Comparison of ENCODE assay signal across 8 mouse cellular contexts in the genomic region with DNA sequence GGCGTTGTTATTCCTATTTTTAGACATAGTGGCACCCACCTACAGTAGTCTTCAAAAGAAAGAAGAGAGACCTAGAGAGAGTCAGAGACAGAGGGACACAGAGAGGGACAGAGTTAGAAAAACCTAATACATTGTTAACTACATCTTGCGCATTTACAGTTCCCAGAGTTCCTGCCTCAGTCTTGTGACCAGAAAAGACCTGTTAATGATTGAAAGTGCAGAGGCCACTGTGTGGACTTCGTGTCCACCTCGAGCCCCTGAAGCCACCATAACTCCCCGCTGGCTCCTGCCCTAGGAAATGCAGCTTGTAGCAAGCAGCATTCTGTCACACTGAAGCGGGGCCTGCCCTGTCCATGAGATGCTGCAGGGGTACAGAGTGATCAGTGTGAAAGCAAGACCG. TPM values are rescaled to one million over a fixed set of nuclear protein-coding genes. Genes with fewer than 3 reads are reported as not detected.
DNase-seq lines count a peak whose midpoint lies in the region; ATAC-seq and TF ChIP-seq lines count a peak whose summit lies in the region.

No protein-coding gene starts in this region.

- DNase-seq in embryo, embryonic 10 days (ENCODE audit: low spot score), result peak; percentile 23
- no peak for DNase-seq in embryo, embryonic 10.5 days (ENCODE audit: low spot score)
- peak; percentile 41 for DNase-seq in limb, embryonic 10.5 days (ENCODE audit: low spot score)
- no peak for DNase-seq in spleen, postnatal 36 days (ENCODE audit: low spot score in 2 of 2)
- no peak for DNase-seq in urinary bladder, postnatal 36 days (ENCODE audit: low spot score in 2 of 2)

- H3K27me3 ChIP-seq in ES-Bruce4 (ENCODE audit: control insufficient read depth, insufficient read depth, low read length, poor library complexity, severe bottlenecking), result no peaks in the 10 kb centered on the region
- H3K27me3 ChIP-seq in forebrain, embryonic 15.5 days, result no peaks in the 10 kb centered on the region
- H3K27me3 ChIP-seq in limb, embryonic 10.5 days (ENCODE audit: low read depth, poor library complexity, severe bottlenecking), result no peaks in the 10 kb centered on the region
- H3K27me3 ChIP-seq in neural tube, embryonic 15.5 days (replicated peaks), result no peaks in the 10 kb centered on the region

- no peak for TF ChIP-seq CTCF in ES-Bruce4 (IDR thresholded peaks at IDR 0.05; ENCODE audit: low read depth, low read length)

- peak overlapping the region; percentile 60 for H3K4me3 ChIP-seq in ES-Bruce4 (ENCODE audit: low read depth, low read length)
- peak overlapping the region; percentile 76 for H3K4me3 ChIP-seq in forebrain, embryonic 15.5 days
- H3K4me3 ChIP-seq in limb, embryonic 10.5 days, result peak overlapping the region; percentile 77
- H3K4me3 ChIP-seq in neural tube, embryonic 15.5 days (replicated peaks), result peak overlapping the region; percentile 79

- H3K4me2 ChIP-seq in forebrain, embryonic 15.5 days (replicated peaks), result peak overlapping the region; percentile 57
- peak overlapping the region; percentile 80 for H3K4me2 ChIP-seq in neural tube, embryonic 15.5 days

- TF ChIP-seq EP300 in ES-Bruce4 (IDR thresholded peaks at IDR 0.05; ENCODE audit: insufficient read depth, low read depth, low read length), result no peak

- peak overlapping the region; percentile 74 for H3K9ac ChIP-seq in ES-Bruce4 (ENCODE audit: low read depth, poor library complexity, severe bottlenecking)
- peak overlapping the region; percentile 40; the same call in 1 of the 2 replicates for H3K9ac ChIP-seq in forebrain, embryonic 15.5 days (replicated peaks)
- peak overlapping the region; percentile 79 for H3K9ac ChIP-seq in neural tube, embryonic 15.5 days (replicated peaks)

- no peak for ATAC-seq in forebrain, embryonic 15.5 days (replicated peaks)
- no peak for ATAC-seq in neural tube, embryonic 15.5 days (ENCODE audit: low FRiP score)

- H3K36me3 ChIP-seq in ES-Bruce4 (ENCODE audit: control insufficient read depth, insufficient read depth, low read length, poor library complexity, severe bottlenecking), result no peaks in the 10 kb centered on the region; the same call in 1 of the 2 replicates
- H3K36me3 ChIP-seq in forebrain, embryonic 15.5 days, result peaks cover 15% of the 10 kb centered on the region; the same call in 1 of the 2 replicates
- peaks cover 18% of the 10 kb centered on the region for H3K36me3 ChIP-seq in limb, embryonic 10.5 days
- peaks cover 17% of the 10 kb centered on the region for H3K36me3 ChIP-seq in neural tube, embryonic 15.5 days

- TF ChIP-seq POLR2A in ES-Bruce4 (IDR thresholded peaks at IDR 0.05; ENCODE audit: insufficient read depth, low read length), result no peak

- 38% methylated on average over 7 of the region's 7 CpGs for WGBS in forebrain, embryonic 15.5 days
- 41% methylated on average over 7 of the region's 7 CpGs for WGBS in limb, embryonic 10.5 days
- 42% methylated on average over 7 of the region's 7 CpGs for WGBS in neural tube, embryonic 15.5 days

- H3K27ac ChIP-seq in ES-Bruce4 (ENCODE audit: insufficient read depth, low read length), result no peak overlapping the region
- no peak overlapping the region for H3K27ac ChIP-seq in forebrain, embryonic 15.5 days (replicated peaks)
- peak overlapping the region; percentile 97 for H3K27ac ChIP-seq in limb, embryonic 10.5 days
- peak overlapping the region; percentile 96; the same call in 1 of the 2 replicates for H3K27ac ChIP-seq in neural tube, embryonic 15.5 days (replicated peaks)

- H3K4me1 ChIP-seq in ES-Bruce4 (ENCODE audit: control insufficient read depth, insufficient read depth, low read length), result peaks cover 2% of the 10 kb centered on the region
- peaks cover 10% of the 10 kb centered on the region for H3K4me1 ChIP-seq in forebrain, embryonic 15.5 days
- H3K4me1 ChIP-seq in limb, embryonic 10.5 days, result peaks cover 12% of the 10 kb centered on the region; the same call in 1 of the 2 replicates
- H3K4me1 ChIP-seq in neural tube, embryonic 15.5 days, result peaks cover 15% of the 10 kb centered on the region

- no peaks in the 10 kb centered on the region for H3K9me3 ChIP-seq in ES-Bruce4 (replicated peaks; ENCODE audit: control insufficient read depth, insufficient read depth, low read length, poor library complexity, severe bottlenecking)
- no peaks in the 10 kb centered on the region for H3K9me3 ChIP-seq in forebrain, embryonic 15.5 days
- H3K9me3 ChIP-seq in limb, embryonic 10.5 days (replicated peaks), result no peaks in the 10 kb centered on the region
- H3K9me3 ChIP-seq in neural tube, embryonic 15.5 days (replicated peaks), result no peaks in the 10 kb centered on the region

RNA-seq across cellular contexts. Expression of gene Tyw3, which starts 0.7 kb away (rescaled TPM):
- 5.9 and 11.6 TPM in 2 replicates for polyA plus RNA-seq in ES-Bruce4 (2011; ENCODE audit: insufficient read depth, insufficient read length, low read depth, missing spikeins)
- 14.1 and 16.4 TPM in 2 replicates for polyA plus RNA-seq in forebrain, embryonic 15.5 days (2015; fragmentation: Nextera tagmentation; extraction: Ambion mirVana)
- polyA plus RNA-seq in limb, embryonic 10.5 days (2016; fragmentation: Nextera tagmentation; extraction: Ambion mirVana), result 18.9 and 21.7 TPM in 2 replicates
- polyA plus RNA-seq in neural tube, embryonic 15.5 days (2015; fragmentation: Nextera tagmentation; extraction: Ambion mirVana), result 12.7 and 13.9 TPM in 2 replicates

RNA-seq across cellular contexts. Expression of gene Cryz, which starts 1.1 kb away (rescaled TPM):
- 28.0 and 37.9 TPM in 2 replicates for polyA plus RNA-seq in ES-Bruce4 (2011; ENCODE audit: insufficient read depth, insufficient read length, low read depth, missing spikeins)
- 9.6 and 10.4 TPM in 2 replicates for polyA plus RNA-seq in forebrain, embryonic 15.5 days (2015; fragmentation: Nextera tagmentation; extraction: Ambion mirVana)
- 23.7 and 23.8 TPM in 2 replicates for polyA plus RNA-seq in limb, embryonic 10.5 days (2016; fragmentation: Nextera tagmentation; extraction: Ambion mirVana)
- 7.7 and 10.2 TPM in 2 replicates for polyA plus RNA-seq in neural tube, embryonic 15.5 days (2015; fragmentation: Nextera tagmentation; extraction: Ambion mirVana)

Comparison
In these comparisons a context has a peak if more than half of its experiments do, and no peak if none do; other contexts are left out.
1. DNase-seq: peak in embryo, embryonic 10 days (single experiment) and limb, embryonic 10.5 days (single experiment); none in embryo, embryonic 10.5 days (single experiment), spleen, postnatal 36 days (0 of 2) and urinary bladder, postnatal 36 days (0 of 2).
2. H3K27ac ChIP-seq: peak in limb, embryonic 10.5 days (single experiment) and neural tube, embryonic 15.5 days (single experiment); none in ES-Bruce4 (single experiment) and forebrain, embryonic 15.5 days (single experiment).
3. Peak in every context shown above with its lines, with median percentiles within 50 percentile points of each other: H3K4me3 ChIP-seq and H3K9ac ChIP-seq.